Mouse (Mus musculus) natural killer cell, adult 2 months (primary cell): ENCODE results near the gene Fam234a.
"Not testable (repeated sequence)": the region's sequence is repeated elsewhere in the genome, so short reads cannot be mapped to it uniquely, and the experiment has no call there.

Experiments
- DNase-seq, 2 experiments: peaks; one replicate each; pipeline ENCODE4 v3.0.0; 2022; ENCODE audit warnings: low spot score in 2 of 2

Fam234a gene

DNA sequence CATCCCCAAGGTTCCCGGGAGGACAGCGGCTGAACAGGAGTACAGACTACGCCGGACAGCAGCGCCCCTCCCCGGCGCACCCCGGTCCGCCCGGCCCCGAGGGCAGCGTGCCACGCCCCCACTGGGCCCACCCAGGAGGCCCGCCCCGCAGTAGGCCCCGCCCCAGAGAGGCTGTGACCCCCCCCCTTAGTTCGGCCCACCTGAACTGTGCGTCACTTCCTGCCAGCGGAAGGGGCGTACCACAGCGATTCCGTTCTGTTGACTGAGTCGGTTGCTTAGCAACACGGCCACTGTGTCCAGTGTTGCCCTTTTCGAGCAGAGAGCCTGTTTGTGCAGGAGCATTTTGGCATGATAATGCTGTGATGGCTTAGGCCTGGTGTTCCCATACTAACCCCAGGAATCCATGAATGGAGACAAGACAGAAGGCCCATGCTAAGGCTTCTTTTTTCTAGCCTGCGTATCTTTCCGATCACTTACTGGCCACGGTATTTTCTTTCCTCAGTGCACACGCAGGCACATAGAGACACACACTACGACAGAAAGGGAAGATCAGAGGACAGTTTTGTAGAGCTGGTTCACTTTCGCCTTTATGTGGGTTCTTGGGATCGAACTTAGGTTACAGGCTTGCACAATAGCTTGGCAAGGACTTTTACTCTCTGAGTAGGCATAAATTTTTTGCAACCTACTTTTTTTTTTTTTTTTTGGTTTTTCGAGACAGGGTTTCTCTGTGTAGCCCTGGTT, at the start of gene Fam234a:
Fam234a (minus strand) TSS at position 142 of the 741 bp plus-strand sequence.
- peak; percentile 90 to 91 for DNase-seq

DNA sequence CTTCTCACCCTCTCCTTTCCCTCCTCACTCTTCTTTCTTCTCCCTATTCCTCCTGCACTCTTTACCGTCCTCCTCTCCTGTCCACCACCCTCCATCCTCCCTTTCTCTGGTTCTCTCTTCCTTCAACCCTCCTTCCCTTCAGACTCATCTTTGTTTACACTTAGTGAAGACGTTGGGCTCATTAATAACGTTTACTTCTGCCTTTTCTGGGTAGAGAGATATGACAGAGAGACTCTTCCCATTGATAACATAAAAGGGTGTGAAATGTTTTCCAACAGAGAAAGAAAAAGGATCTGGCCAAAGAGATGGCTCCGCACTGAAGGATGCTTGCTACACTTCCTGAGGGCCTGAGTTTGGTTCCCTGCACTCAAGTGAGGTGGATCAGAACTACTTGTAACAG, 45.4 kb upstream of the Fam234a start:
- no peak for DNase-seq

DNA sequence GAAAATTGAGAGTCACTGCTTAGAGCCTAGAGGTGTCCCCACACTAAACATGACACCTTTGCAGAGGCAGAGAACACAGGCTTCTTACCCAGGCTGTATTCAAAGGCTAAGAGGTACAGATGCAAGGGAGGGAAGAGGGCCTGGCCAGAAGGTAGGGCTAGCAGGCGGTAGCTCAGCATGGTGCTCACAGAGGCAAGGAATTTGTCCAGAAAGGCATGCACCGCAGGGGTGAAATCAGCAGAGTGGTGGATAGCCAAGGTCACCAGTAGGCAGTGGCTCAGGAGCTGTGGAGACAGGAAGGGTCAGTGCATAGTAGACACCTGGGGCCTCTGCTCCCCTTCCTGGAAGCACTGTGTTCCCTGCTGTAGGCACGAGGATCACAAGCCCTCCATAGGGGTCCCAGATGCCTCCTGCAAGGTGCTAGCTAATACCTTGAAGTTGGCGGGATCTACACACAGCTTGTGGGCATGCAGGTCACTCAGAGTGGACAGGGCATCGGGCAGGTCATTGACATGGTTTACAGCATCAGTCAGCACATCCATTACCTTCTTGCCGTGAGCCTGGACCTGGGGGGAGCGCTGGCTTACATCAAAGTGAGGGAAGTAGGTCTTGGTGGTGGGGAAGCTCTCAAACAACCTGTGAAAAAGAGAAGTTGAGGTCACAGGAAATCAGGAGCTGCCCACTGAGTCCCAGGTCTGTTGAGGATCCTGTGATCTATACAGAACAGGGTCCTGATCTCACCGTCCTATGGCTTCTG, 42.3 kb upstream of the Fam234a start:
- no peak for DNase-seq

DNA sequence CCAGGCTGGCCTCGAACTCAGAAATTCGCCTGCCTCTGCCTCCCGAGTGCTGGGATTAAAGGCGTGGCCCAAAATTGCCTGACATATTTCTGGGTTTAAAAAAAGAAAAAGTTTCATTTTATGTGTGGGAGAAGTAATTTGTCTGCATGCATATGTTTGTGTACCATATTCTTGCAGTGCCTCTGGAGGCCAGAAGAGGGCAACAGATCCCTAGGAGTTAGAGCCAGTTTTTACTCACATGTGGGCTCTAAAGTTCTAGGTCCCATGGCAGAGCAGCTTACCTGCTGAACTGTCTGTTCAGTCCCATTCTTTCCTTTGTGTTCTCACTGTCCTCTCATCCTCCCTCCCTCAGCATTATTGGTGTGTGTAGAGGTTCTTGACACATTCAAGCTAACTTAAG, 32.7 kb upstream of the Fam234a start:
- peak; percentile 12 to 39 for DNase-seq

DNA sequence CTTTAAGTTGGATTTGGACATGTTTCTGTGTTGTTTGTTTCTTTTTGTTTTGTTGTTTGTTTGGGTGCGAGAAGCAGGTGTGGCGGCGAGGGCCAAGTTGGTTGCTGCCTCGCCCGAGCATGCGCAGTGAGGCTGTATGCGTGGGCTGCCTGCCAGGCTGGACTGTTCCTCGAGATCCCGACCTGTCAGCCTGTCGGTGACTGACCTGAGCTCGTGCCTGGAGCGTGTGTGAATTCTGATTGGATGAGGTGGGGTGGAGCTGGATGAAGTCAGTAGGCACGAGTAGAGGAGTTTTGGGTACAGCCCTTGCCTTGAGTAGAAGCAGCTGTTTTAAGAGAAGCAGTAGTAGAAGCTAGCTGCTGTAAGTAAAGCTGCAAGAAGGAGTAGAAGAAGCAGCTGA, 31.9 kb upstream of the Fam234a start:
- no peak for DNase-seq

DNA sequence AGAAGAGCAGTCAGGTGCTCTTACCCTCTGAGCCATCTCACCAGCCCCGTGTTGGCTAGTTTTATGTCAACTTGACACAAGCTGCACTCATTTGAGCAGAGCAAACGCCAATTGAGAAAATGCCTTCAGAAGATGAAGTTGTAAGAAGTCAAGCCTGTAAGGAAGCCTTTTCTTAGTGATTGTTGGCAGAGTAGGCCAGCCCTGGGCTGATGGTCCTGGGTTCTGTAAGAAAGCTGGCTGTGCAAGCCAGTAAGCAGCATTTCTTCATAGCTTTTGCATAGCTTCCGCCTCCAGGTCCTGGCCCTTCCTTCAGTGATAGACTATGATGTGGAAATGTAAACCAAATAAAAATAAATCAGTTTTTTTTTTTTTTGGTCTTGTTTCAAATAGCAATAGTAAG, 28.5 kb upstream of the Fam234a start:
- no peak for DNase-seq

DNA sequence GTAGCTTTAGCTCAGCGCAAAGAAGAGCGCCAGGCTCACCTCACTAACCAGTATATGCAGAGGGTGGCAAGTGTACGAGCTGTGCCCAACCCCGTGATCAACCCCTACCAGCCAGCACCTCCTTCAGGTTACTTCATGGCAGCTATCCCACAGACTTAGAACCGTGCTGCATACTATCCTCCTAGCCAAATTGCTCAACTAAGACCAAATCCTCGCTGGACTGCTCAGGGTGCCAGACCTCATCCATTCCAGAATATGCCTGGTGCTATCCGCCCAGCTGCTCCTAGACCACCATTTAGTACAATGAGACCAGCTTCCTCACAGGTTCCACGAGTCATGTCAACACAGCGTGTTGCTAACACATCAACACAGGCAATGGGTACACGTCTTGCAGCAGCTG, 25.5 kb upstream of the Fam234a start:
- not testable (repeated sequence) for DNase-seq

DNA sequence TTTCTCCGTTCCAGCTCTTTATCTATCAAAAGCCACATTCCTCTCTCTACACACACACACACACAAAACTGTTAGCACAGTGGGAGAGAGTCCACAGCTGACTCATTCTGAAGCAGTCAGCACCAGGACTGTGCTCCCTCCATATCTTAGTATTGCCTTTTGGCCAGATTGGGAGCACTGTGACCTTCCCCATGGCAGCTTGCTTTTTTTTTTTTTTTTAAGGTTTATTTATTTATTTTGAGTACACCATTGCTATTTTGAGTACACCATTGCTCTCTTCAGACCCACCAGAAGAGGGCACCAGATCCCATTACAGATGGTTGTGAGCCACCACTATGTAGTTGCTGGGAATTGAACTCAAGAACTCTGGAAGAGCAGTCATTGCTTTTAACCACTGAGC, 24.8 kb upstream of the Fam234a start:
- no peak for DNase-seq

DNA sequence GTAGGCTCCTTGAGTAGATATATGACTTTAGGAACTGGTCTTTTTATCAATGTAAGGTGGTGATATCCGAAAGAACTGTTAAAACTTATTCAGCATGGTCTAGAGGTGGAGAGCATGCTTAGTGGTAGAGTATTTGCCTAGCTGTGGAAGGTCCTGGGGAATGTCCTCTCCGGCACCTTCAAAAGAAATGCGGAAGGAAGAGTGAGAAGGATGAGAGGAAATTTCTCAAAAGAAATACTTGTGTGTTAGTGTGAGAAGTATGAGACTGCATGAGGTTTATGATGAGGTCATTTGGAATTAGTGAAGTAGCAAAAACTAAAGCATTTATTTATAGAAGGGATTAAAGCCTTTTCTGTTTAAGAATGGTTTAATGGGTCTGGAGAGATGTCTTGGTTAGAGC, 18.3 kb upstream of the Fam234a start:
- DNase-seq, result no peak

DNA sequence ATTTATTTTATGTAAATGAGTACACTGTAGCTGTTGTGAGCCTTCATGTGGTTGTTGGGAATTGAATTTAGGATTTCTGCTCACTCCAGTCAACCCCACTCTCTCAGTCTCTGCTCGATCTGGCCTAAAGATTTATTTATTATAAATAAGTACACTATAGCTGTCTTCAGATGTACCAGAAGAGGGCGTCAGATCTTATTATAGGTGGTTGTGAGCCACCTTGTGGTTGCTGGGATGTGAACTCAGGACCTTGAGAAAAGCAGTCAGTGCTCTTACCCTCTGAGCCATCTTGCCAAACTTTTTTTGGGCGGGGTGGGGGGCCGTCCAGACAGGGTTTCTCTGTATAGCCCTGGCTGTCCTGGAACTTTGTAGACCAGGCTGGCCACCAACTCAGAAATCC, 17.8 kb upstream of the Fam234a start:
- DNase-seq, result no peak

DNA sequence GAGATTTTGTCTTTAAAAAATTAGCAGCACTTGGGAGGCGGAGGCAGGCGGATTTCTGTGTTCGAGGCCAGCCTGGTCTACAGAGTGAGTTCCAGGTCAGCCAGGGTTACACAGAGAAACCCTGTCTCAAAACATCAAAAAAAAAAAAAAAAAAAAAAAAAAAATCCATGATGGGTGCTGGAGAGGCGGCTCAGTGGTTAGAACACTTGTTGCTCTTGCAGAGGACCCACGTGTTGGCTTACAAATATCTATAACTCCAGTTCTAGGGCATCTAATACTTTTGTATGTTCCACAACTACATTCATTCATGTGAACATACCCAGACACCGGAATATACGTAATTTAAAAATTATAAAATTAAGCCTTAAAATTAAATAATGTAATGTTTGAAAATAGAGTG, 11.3 kb upstream of the Fam234a start:
- DNase-seq, result no peak

DNA sequence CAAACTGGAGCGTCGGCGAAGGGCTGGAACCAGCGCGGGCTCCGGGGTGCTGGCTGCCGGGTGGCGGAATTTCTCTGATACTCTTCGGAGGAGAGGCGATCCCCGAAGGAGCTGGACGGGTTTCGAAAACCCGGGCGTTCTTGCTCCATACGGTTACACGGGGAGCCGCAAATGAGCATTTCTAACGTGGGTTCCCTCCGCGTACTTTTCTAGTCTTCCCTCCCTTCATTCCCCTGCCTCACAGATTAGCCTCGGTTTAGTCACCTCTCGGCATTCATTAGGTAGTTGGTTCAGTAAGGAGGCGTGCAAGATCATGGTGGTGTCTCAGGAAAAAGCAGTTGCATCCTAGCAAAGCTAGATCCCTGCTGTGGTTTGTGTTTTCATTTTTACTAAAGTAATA, 9.4 kb upstream of the Fam234a start:
- DNase-seq, result no peak

DNA sequence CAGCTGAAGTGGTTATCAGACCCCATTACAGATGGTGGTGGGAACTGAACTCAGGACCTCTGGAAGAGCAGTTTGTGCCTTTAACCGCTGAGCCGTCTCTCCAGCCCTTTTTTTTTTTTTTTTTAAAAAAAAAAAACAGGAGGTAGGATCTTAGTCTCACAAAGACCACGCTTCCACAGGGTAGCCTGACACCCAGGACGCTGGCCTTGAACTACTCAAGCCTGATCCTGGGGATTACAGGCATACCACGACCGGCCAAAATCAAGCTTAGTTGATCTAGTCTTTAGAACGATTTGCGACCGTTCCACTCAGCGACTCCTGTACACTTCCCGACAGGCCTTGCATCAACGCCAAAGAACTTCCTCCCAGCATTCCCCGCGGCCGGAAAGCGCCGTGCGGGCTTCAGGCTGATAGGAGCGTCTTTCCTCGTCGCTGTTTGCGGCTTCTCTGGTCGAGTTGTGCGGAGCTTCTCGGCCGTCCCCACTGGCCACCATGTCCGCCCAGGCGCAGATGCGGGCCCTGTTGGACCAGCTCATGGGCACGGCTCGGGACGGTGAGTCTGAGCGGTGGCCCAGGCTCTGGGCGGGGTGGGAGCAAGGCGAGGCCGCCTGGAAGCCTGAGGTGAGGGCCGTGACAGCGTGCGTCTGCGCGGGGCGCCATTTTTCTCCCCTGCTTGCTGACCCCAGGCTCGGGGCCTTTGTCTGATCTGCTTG, 8.7 kb upstream of the Fam234a start, which contains the start of gene Luc7l:
Luc7l (plus strand) TSS at position 358 of the 713 bp plus-strand sequence.
- peak; percentile 85 to 87 for DNase-seq

DNA sequence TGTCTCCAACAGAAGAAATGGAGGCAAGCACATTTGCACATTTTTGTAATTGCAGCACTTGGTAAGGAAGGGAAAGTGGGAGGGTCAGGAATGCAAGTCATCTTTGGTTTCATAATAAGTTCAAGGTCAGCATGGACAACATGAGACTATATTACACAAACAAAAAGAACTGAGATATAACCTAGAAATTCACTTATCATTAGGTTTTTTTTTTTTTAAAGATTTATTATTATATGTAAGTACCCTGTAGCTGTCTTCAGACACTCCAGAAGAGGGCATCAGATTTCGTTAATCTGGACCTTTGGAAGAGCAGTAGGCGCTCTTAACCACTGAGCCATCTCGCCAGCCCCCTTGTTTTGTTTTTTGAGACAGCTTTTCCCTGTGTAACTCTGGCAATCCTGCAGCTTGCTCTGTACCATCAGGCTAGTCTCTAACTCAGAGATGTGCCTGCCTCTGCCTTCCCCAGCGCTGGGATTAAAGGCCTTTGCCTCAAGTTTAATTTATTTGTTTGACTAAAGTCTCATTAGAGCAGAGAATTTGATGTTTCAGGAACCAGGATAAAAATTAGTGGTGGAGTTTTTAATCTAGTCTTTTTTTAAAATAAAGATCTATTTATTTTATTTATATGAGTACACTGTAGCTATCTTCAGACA, 8.0 kb upstream of the Fam234a start:
- DNase-seq, result no peak

DNA sequence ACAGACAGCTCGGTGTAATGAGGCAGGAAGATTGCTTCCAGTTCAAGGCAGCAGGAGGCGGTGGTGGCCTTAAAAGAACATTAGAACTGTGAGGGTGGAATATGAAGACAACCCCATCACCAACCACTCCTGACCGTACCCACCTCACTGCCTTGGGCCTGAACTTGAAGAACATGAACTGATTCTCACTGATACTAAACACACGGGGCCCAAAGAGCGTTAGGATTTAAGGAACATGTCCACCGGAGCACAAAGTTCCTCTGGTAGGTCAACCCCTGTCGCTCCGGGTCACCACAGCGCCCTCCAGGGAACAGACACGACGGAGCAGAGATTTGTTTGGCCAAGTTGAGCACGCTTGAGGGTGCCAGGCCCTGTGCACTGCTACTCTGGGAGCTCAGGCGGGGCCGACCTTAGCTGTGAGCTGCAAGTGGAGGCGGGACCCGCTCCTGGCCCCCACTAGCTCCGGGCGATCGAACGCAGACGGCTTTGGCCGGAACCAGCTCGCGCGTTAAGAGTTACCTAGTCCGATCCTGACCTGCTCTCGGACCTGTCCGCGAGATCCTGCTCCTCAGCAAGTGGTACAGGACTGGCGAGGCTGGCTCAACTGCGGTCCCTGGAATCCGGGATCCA, 456 bp downstream of the Fam234a start:
- DNase-seq, result peak in 1 of 2 experiments; percentile 72

DNA sequence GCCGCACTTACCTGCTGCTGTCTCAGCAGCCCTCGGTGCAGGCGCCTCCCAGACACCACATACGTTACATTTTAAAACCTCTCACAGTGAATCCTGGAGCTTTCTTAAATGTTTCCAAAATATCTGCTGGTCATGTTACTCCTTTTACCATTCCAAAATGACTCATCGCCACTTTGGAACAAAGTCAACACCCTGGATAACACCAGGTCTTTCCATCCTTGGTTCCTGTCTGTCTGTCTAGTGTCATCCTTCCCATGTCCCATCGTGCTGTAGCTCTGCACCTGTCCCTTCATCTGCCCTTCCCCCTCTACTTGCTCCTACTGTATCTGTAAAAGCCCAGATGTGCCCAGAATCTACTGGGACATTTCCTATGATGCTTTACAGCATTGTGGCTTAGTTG, 3.1 kb downstream of the Fam234a start:
- no peak for DNase-seq

DNA sequence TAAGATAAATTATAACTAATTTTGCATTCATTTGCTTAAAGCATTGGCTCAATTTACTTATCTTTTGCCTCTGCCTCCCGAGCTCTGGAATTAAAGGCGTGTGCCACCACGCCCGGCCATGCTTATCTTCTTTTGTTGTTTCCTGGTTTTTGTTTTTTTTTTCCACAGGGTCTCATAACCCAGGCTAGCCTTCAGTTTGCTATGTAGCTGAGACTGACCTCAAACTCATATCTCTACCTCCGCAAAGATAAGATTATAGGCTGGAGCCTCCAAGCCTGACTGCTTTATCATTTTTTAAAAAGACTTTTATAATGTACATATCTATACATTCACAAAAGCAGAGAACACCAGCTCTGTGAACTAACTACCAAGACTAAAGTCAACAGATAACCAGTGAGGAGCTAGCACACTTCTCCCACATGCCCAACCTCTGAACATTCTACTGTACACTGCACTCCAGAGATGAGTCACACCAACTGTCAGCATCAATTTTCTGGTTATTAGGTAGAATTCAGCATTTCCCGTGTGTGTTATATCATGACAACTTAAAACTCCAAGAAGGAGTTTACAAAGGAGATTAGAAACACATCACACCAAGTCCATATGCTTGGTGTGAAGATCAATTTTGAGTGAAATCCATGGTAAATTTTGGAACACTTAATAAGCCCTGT, 3.8 kb downstream of the Fam234a start:
- no peak for DNase-seq

DNA sequence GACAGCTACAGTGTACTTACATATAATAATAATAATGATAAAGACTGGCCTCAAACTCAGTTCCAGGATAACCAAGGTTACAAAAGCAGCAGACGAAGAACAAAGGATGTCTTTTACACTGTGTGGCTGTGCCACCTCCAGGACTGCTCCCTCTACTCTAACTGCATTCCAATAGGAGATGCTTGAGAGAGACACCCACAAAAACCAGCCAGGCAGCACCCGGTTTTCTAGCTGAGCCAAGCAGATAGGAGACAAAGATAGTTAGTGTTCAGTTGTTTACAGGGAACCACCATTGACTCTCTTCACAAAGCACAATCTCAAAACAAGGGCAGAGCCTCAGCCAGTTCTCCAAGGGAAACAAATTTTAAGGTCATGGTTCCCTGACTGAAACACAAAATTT, 4.5 kb downstream of the Fam234a start:
- DNase-seq, result no peak

DNA sequence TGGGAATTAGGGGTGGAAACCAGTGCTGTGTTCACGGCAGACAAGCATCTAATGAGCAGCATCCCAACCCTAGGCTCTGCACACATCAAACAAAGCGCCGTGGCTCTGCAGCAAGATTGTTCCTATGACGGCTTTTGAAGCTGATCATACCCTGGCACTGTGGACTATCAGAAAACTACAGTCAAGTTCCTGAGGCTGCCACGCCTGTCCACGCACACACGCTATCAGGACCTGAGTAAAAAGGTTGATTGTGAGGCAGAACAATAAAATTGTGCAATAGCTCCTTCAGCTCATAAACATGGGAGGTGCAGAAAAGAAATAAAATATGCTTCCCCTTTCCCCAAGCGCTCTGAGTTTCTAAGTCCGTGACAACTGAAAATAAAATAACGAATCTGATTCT, 6.4 kb downstream of the Fam234a start:
- DNase-seq, result no peak

DNA sequence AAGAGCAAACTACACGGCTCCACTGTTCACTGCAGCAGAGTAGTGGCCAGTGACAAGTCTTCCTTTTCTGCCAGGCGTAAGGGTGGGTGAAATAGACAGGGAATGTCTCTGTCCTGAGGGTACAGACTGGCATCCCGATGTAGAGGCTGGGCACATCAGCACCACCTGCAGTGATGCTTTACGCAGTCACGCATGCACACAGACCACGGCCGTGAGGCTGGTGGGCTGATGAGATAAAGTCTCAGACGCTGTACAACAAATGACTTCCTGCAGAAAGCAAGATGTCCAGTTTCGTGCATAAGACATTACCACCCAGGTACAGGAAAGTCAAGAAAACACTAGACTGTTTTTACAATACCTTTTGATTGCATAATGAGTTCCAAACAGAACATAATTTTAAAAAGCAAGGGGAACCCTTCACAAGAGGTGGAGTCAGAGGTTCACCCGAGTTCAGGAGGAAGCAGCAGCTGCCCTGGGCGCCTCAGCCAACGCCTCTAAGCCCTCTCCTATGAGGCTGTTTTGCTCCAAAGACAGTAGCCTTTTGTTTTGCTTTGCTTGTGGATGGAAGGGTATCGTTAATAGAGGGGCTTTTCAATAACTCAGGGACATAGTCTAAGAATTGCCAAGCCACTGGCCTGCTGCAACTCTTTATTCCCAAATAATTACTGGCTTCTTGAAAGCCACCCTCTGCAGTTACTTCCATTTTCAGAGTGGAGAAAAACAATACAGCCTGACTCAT, 8.8 kb downstream of the Fam234a start:
- no peak for DNase-seq
